Mouse (Mus musculus) stomach, postnatal 0 days (tissue): Measurements from ENCODE around the gene Hspb7.

Source experiments
- CTCF ChIP-seq: IDR thresholded peaks from 2 replicates; pipeline ENCODE4 v1.5.1; 2016; ENCODE audit warnings: antibody characterized with exemption, low read depth, mild to moderate bottlenecking, moderate library complexity
- EP300 ChIP-seq: optimal IDR thresholded peaks from 2 replicates; pipeline ENCODE3; 2016; ENCODE audit warnings: antibody characterized with exemption

- TF ChIP-seq CTCF (peak; percentile 82), EP300 (no peak)
Measured at GRCm38 (mm10) chr4:141429847-141430246, 9.3 kb downstream of the Hspb7 start.
